Mouse (Mus musculus) induced T-regulatory cell, adult 2 months (primary cell): Measurements from ENCODE around the gene Ccdc12.

Experiments
- DNase-seq: peaks from one replicate; pipeline ENCODE4 v3.0.0-alpha.2; 2012; ENCODE audit warnings: low read depth

Gene Ccdc12

GRCm38 (mm10) chr9:110645219-110645618 lies 11.1 kb upstream of the Ccdc12 start:
- peak; percentile 91 for DNase-seq

- DNase-seq = no peak
These were observed 6.5 kb upstream of the Ccdc12 start for GRCm38 (mm10) chr9:110649775-110650174.

- DNase-seq = peak; percentile 76
These were observed 4.2 kb upstream of the Ccdc12 start for GRCm38 (mm10) chr9:110651931-110652722.

GRCm38 (mm10) chr9:110652963-110653654 lies 3.2 kb upstream of the Ccdc12 start:
- peak; percentile 63 for DNase-seq

GRCm38 (mm10) chr9:110653655-110654461 lies 2.4 kb upstream of the Ccdc12 start, which contains the start of gene Nbeal2:
Nbeal2 (minus strand) TSS chr9:110654161.
- peak; percentile 95 for DNase-seq

GRCm38 (mm10) chr9:110654726-110655650 lies 1.3 kb upstream of the Ccdc12 start:
- DNase-seq = no peak

GRCm38 (mm10) chr9:110655651-110656007 lies 674 bp upstream of the Ccdc12 start:
- no peak for DNase-seq

- DNase-seq = peak; percentile 81
These were observed 1.3 kb downstream of the Ccdc12 start for GRCm38 (mm10) chr9:110657474-110658078.

GRCm38 (mm10) chr9:110659521-110659920 lies 3.2 kb downstream of the Ccdc12 start:
- no peak for DNase-seq

GRCm38 (mm10) chr9:110660208-110660607 lies 3.9 kb downstream of the Ccdc12 start:
- DNase-seq = no peak

GRCm38 (mm10) chr9:110660856-110661612 lies 4.7 kb downstream of the Ccdc12 start:
- DNase-seq = no peak

GRCm38 (mm10) chr9:110662844-110663243 lies 6.5 kb downstream of the Ccdc12 start:
- no peak for DNase-seq

- DNase-seq = no peak
These were observed 9.6 kb downstream of the Ccdc12 start for GRCm38 (mm10) chr9:110665912-110666311.

- DNase-seq = no peak
These were observed 10.1 kb downstream of the Ccdc12 start for GRCm38 (mm10) chr9:110666374-110666773.

GRCm38 (mm10) chr9:110667219-110667836 lies 11.0 kb downstream of the Ccdc12 start:
- no peak for DNase-seq

- DNase-seq = no peak
These were observed 12.4 kb downstream of the Ccdc12 start for GRCm38 (mm10) chr9:110668601-110669293.

- no peak for DNase-seq
These were observed 13.5 kb downstream of the Ccdc12 start for GRCm38 (mm10) chr9:110669785-110670184.

- DNase-seq = peak; percentile 45
These were observed 16.3 kb downstream of the Ccdc12 start for GRCm38 (mm10) chr9:110672462-110673106.
